Mouse (Mus musculus): ENCODE data around the gene Fance.
"Not testable (repeated sequence)": the region's sequence is repeated elsewhere in the genome, so short reads cannot be mapped to it uniquely, and the experiment has no call there.

Fance gene

GRCm38 (mm10) chr17:28327673-28328325, 14.5 kb downstream of the Fance start:
- DNase-seq: no peak

- peak; percentile 96 to 97 for DNase-seq
Measured at GRCm38 (mm10) chr17:28328366-28328928, 15.1 kb downstream of the Fance start, which contains the start of gene Rpl10a. Gene Rpl10a (plus strand): TSS chr17:28328471.

GRCm38 (mm10) chr17:28328946-28329345, 15.6 kb downstream of the Fance start:
- DNase-seq: peak in 1 of 2 experiments; percentile 51

GRCm38 (mm10) chr17:28329503-28330231, 16.3 kb downstream of the Fance start:
- no peak for DNase-seq

- no peak for DNase-seq
Measured at GRCm38 (mm10) chr17:28330232-28330546, 16.9 kb downstream of the Fance start.

- not testable (repeated sequence) for DNase-seq
Measured at GRCm38 (mm10) chr17:28330590-28330989, 17.3 kb downstream of the Fance start.

- DNase-seq: no peak
Measured at GRCm38 (mm10) chr17:28331241-28332112, 18.2 kb downstream of the Fance start.

- DNase-seq: no peak
Measured at GRCm38 (mm10) chr17:28332113-28332914, 19.0 kb downstream of the Fance start.

GRCm38 (mm10) chr17:28332915-28333546, 19.7 kb downstream of the Fance start:
- no peak for DNase-seq

GRCm38 (mm10) chr17:28335267-28335666, 21.9 kb downstream of the Fance start:
- no peak for DNase-seq

GRCm38 (mm10) chr17:28337547-28337946, 24.2 kb downstream of the Fance start:
- no peak for DNase-seq

GRCm38 (mm10) chr17:28340578-28340977, 27.3 kb downstream of the Fance start:
- peak; percentile 34 to 38 for DNase-seq

GRCm38 (mm10) chr17:28341091-28341490, 27.8 kb downstream of the Fance start:
- peak; percentile 93 to 96 for DNase-seq

- DNase-seq: peak; percentile 35 to 57
Measured at GRCm38 (mm10) chr17:28344050-28344607, 30.8 kb downstream of the Fance start.

GRCm38 (mm10) chr17:28344670-28345069, 31.4 kb downstream of the Fance start:
- no peak for DNase-seq

GRCm38 (mm10) chr17:28345271-28345721, 32.0 kb downstream of the Fance start:
- DNase-seq: no peak

GRCm38 (mm10) chr17:28345882-28346281, 32.6 kb downstream of the Fance start:
- DNase-seq: no peak

- DNase-seq: no peak
Measured at GRCm38 (mm10) chr17:28347327-28347726, 34.0 kb downstream of the Fance start.

- no peak for DNase-seq
Measured at GRCm38 (mm10) chr17:28348211-28348610, 34.9 kb downstream of the Fance start.

- DNase-seq: no peak
Measured at GRCm38 (mm10) chr17:28349264-28349880, 36.1 kb downstream of the Fance start.

All from lung, adult 18-20 months (tissue).